Mouse (Mus musculus) liver, embryonic 11.5 days (tissue): ENCODE data around the gene B3galt5. TPM values are rescaled to one million over a fixed set of nuclear protein-coding genes. Genes with fewer than 3 reads are reported as not detected.
"Not testable (repeated sequence)": the region's sequence is repeated elsewhere in the genome, so short reads cannot be mapped to it uniquely, and the experiment has no call there.

Experiments
- ATAC-seq: fragments of 200-750 bp; cut with Nextera tagmentation; replicated peaks from 2 replicates; pipeline ENCODE4 v1.8.0; 2017; ENCODE audit warnings: moderate number of reproducible peaks, mild to moderate bottlenecking, moderate TSS enrichment, moderate library complexity; ENCODE audit not compliant: low FRiP score
- DNase-seq: peaks from one replicate; pipeline ENCODE4 v3.0.0-alpha.2; 2017; ENCODE audit warnings: low spot score
- H3K27ac ChIP-seq: fragments of 300-500 bp; sonication (generic); 2 replicates; pipeline ENCODE4 v1.5.1; 2014; ENCODE audit warnings: mild to moderate bottlenecking, low read depth, low read length, control low read depth
- H3K27me3 ChIP-seq: fragments of 300-500 bp; sonication (generic); replicated peaks from 2 replicates; pipeline ENCODE4 v1.6.1; 2014; ENCODE audit warnings: low read length, mixed read lengths; ENCODE audit not compliant: control insufficient read depth, insufficient read depth
- H3K36me3 ChIP-seq: fragments of 300-500 bp; sonication (generic); 2 replicates; pipeline ENCODE4 v1.6.1; 2014; ENCODE audit warnings: mild to moderate bottlenecking, low read length, moderate library complexity, mixed read lengths; ENCODE audit not compliant: control insufficient read depth, insufficient read depth
- H3K4me1 ChIP-seq: fragments of 300-500 bp; sonication (generic); replicated peaks from 2 replicates; pipeline ENCODE4 v1.6.1; 2014; ENCODE audit warnings: low read length, mixed read lengths; ENCODE audit not compliant: control insufficient read depth, insufficient read depth
- H3K4me2 ChIP-seq: fragments of 300-500 bp; sonication (generic); 2 replicates; pipeline ENCODE4 v1.6.1; 2014; ENCODE audit warnings: mild to moderate bottlenecking, control low read depth, moderate library complexity
- H3K4me3 ChIP-seq: fragments of 300-500 bp; sonication (generic); 2 replicates; pipeline ENCODE4 v1.5.1; 2014; ENCODE audit warnings: low read depth, low read length, control low read depth
- H3K9ac ChIP-seq: fragments of 300-500 bp; sonication (generic); 2 replicates; pipeline ENCODE4 v1.6.1; 2014; ENCODE audit warnings: low read depth, low read length, control low read depth
- H3K9me3 ChIP-seq: fragments of 300-500 bp; sonication (generic); 2 replicates; pipeline ENCODE4 v1.6.1; 2016; ENCODE audit warnings: low read length, inconsistent platforms, mixed read lengths; ENCODE audit not compliant: control insufficient read depth
- WGBS: fragments of 180-500 bp; shearing (Covaris S2); extraction: QIAGEN DNeasy Blood & Tissue Kit; methylation state at CpG from one replicate; pipeline ENCODE4 v1.1.7; 2014; 5-methylcytosine and 5-hydroxymethylcytosine counted together
- polyA plus RNA-seq: library from polyadenylated mRNA; unstranded; fragments of >200 nt; fragmentation: Nextera tagmentation; extraction: Ambion mirVana; gene quantifications from 2 replicates; pipeline ENCODE4 v1.2.1, GENCODE M21; 2014

The B3galt5 gene
- polyA plus RNA-seq, 1 experiment from 2014 or later, result 0.11 TPM

DNA sequence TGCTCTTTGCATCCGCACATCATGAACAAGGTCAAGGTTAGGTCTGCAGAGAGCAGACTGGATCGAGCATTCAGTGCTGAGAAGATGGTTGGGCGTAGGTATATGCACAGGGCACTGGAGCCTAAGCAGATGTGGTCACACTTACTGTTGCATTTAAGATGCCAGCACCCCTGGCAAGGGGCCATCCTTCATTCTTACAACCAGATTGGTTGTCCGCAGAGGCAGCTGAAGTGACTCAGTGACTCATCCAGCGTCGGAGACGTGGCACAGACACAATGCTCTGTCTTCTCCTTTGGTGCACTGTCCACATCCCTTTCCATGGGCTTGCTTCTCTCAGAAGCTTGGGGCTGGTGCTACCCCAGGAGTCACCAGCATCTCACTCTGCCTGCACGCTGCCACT lies 82.2 kb downstream of the B3galt5 start:
- Histone ChIP-seq H3K4me2 (no peak overlapping the region), H3K9ac (no peak overlapping the region), H3K27me3 (no peaks in the 10 kb centered on the region), H3K4me1 (no peaks in the 10 kb centered on the region), H3K27ac (no peak overlapping the region), H3K9me3 (no peaks in the 10 kb centered on the region), H3K4me3 (no peak overlapping the region), H3K36me3 (no peaks in the 10 kb centered on the region)
- DNase-seq (no peak), ATAC-seq (no peak)
- WGBS, result 84% methylated on average over 8 of the region's 8 CpGs

- Histone ChIP-seq H3K9ac (no peak overlapping the region), H3K36me3 (no peaks in the 10 kb centered on the region), H3K27ac (no peak overlapping the region), H3K9me3 (no peaks in the 10 kb centered on the region), H3K4me1 (no peaks in the 10 kb centered on the region; the same call in 1 of the 2 replicates), H3K27me3 (no peaks in the 10 kb centered on the region), H3K4me2 (no peak overlapping the region), H3K4me3 (no peak overlapping the region)
- DNase-seq, result no peak
- WGBS, result 80% methylated on average over 1 of the region's 1 CpGs
- ATAC-seq, result no peak
These were observed 87.1 kb downstream of the B3galt5 start for GRCm38 (mm10) chr16:96322739-96323138.

- no peak overlapping the region for H3K4me3 ChIP-seq
- no peaks in the 10 kb centered on the region for H3K27me3 ChIP-seq
- H3K9me3 ChIP-seq, result no peaks in the 10 kb centered on the region
- no peak overlapping the region for H3K27ac ChIP-seq
- no peaks in the 10 kb centered on the region; the same call in 1 of the 2 replicates for H3K4me1 ChIP-seq
- H3K36me3 ChIP-seq, result no peaks in the 10 kb centered on the region
- ATAC-seq (no peak), DNase-seq (no peak)
- WGBS, result 86% methylated on average over 4 of the region's 4 CpGs
- no peak overlapping the region for H3K9ac ChIP-seq
- H3K4me2 ChIP-seq, result no peak overlapping the region
These were observed 87.6 kb downstream of the B3galt5 start for GRCm38 (mm10) chr16:96323166-96323565.

DNA sequence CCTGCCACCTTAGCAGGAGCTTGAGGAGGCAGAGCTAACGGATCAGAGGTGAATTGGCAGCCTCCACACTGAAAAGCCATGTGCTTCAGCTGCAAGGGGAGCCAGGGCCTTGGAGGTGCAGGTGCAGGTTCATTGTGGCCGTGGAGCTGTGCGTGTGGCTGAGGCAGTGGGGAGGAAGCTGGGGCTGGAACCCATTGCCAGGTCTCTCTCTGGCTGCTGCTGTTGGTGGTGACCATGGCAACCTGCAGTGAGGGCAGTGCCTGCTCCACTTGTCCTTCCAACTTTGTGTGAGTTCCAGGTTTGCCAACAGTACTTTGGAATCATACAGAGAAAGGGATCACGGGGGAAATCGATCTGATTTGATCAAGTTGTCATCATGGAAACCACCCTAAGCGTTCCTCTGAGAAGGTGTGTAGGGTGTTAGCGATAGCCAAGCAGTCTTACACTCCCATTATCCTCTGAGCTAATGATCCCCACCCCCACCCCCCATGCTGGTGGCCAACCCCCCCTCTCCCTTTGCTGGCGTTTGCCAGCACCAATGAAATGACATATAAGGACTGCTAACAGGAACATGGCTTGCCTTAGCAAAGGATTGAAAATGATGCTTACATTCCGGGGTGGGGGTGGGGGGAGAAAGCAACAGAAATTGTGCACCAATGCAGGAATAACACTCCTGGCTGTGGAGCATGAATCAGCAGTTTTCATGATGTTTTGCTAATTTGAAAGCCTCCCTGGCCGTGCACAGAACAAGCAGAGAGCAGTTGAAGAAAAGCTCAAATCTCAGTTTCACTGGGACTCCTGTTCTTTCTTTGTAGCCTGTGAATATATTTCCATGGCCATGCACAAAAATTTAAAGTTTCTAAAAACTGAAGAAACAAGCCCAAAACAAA lies 90.8 kb downstream of the B3galt5 start:
- no peak overlapping the region for H3K4me2 ChIP-seq
- H3K4me1 ChIP-seq, result no peaks in the 10 kb centered on the region; the same call in 1 of the 2 replicates
- no peaks in the 10 kb centered on the region for H3K36me3 ChIP-seq
- no peak overlapping the region for H3K4me3 ChIP-seq
- no peak for DNase-seq
- no peaks in the 10 kb centered on the region for H3K9me3 ChIP-seq
- H3K27ac ChIP-seq, result no peak overlapping the region
- no peaks in the 10 kb centered on the region for H3K27me3 ChIP-seq
- H3K9ac ChIP-seq, result no peak overlapping the region
- 45% methylated on average over 10 of the region's 10 CpGs for WGBS
- ATAC-seq, result no peak

DNA sequence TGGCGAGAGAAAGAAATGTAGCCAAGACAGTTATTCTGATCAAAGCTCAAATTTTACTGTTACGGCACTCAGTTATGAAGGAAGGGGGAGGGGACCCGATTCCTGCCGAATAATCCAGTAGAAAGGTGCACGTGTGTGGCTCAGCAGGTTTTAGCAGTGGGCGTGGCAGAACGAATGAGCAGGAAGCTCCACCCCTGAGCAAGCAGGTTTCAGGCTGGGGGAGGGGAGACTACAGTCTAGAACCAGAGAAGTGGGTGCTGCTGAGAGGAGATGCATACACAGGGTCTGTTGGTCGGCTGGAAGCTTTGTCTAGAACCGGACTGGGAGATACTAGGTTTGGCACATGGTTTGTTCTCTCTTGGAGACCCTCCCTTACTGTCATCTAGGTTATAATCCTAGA lies 91.7 kb downstream of the B3galt5 start:
- H3K4me3 ChIP-seq, H3K4me2 ChIP-seq, ATAC-seq, H3K36me3 ChIP-seq, H3K27me3 ChIP-seq, H3K9ac ChIP-seq, DNase-seq, H3K4me1 ChIP-seq, H3K9me3 ChIP-seq, H3K27ac ChIP-seq: not testable (repeated sequence)
- WGBS, result 34% methylated on average over 9 of the region's 9 CpGs

DNA sequence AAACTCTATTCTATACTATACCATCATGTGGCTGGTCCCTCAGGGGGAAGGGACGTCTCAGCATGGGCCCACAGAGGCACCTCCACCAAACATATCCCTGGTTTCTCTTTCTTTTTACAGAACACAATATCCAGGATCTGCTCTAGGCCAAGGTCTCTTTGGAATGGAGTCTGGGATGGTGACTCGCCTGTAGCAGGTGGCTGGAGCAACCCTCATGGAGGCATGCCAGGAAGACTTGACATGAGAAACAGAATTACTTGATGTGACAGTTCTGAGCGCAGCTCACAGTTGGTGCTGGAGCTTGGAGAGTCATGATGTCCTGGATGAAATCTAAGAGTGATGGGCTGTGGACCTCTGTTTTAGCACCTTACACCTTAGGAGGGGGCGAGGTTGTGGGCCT lies 104.0 kb downstream of the B3galt5 start:
- Histone ChIP-seq H3K27me3 (no peaks in the 10 kb centered on the region), H3K4me1 (no peaks in the 10 kb centered on the region), H3K36me3 (no peaks in the 10 kb centered on the region), H3K4me3 (no peak overlapping the region), H3K9ac (no peak overlapping the region), H3K27ac (no peak overlapping the region), H3K4me2 (no peak overlapping the region), H3K9me3 (no peaks in the 10 kb centered on the region)
- 72% methylated on average over 4 of the region's 4 CpGs for WGBS
- ATAC-seq (no peak), DNase-seq (no peak)

DNA sequence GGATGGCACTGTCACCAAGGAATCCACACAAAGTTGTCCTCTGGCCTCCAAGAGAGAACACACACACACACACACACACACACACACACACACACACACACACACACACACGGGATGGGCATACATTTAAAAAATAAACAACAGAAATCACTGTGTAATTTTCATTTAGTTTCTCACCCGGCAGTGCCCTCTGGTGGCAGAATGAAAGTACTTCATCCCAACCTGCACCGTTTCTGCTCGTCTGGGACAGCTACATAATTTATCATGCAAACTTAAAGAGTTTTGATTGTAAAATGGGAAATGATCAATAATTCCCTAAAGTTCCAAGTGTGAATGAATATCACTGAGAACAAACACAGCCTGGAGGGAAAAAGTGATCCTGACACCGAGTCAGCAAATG lies 105.7 kb downstream of the B3galt5 start:
- Histone ChIP-seq H3K4me1 (no peaks in the 10 kb centered on the region), H3K4me3 (no peak overlapping the region), H3K27ac (no peak overlapping the region), H3K36me3 (no peaks in the 10 kb centered on the region), H3K4me2 (no peak overlapping the region), H3K9me3 (no peaks in the 10 kb centered on the region), H3K9ac (no peak overlapping the region), H3K27me3 (no peaks in the 10 kb centered on the region)
- WGBS, result 12% methylated on average over 5 of the region's 5 CpGs
- no peak for DNase-seq
- no peak for ATAC-seq

DNA sequence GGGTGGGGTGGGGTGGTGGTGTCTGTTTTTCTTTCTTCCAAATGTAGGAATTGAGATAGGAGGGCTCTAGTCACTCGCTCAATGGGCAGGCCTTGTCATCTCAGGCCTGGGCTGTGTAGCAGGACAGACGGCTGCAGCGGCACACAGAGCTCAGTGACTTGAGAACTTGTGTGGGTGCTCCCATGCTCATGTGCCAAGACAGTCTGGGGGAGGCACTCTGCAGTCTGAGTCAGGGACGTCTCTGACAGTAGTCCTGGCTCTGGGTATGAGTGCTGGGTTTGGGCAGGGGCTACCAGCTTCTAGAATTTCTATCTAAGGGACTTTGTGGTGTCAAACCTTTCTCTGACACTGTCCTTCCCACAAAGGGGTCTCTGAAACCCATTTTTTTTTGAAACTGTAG lies 106.3 kb downstream of the B3galt5 start:
- H3K4me1 ChIP-seq, result no peaks in the 10 kb centered on the region
- H3K9ac ChIP-seq, result no peak overlapping the region
- ATAC-seq (no peak), DNase-seq (no peak)
- H3K9me3 ChIP-seq, result no peaks in the 10 kb centered on the region
- H3K27me3 ChIP-seq, result no peaks in the 10 kb centered on the region
- no peaks in the 10 kb centered on the region for H3K36me3 ChIP-seq
- WGBS, result 79% methylated on average over 4 of the region's 4 CpGs
- H3K27ac ChIP-seq, result no peak overlapping the region
- no peak overlapping the region for H3K4me3 ChIP-seq
- no peak overlapping the region for H3K4me2 ChIP-seq

DNA sequence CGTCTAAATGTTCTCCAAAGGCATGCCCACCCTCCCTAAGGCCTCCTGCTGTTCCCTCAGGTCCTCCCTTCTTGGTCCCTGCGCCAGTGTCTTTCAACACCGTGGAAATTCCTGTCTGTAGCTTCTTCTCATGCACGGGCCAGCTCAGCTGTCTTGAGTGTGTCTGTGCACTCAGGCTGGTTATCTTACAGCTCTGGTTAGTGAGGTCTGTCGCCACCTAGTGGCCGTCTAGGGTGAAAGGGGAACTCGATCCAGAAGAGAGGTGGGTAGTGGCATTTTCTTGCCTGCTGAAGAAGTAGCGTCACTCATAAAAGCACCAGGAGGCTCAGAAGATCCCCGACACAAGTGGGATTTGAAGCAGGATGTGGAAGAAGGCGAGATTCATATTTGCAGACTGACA lies 109.5 kb downstream of the B3galt5 start:
- DNase-seq, result peak; percentile 75
- H3K27me3 ChIP-seq, result 0 out of 2 replicates have a peak, but pooled peaks cover 2% of the 10 kb centered on the region
- 5% methylated on average over 10 of the region's 10 CpGs for WGBS
- H3K36me3 ChIP-seq, result no peaks in the 10 kb centered on the region
- no peak overlapping the region for H3K27ac ChIP-seq
- H3K4me2 ChIP-seq, result no peak overlapping the region
- H3K4me1 ChIP-seq, result no peaks in the 10 kb centered on the region
- no peak overlapping the region for H3K4me3 ChIP-seq
- ATAC-seq, result peak; percentile 70
- H3K9me3 ChIP-seq, result no peaks in the 10 kb centered on the region
- no peak overlapping the region for H3K9ac ChIP-seq
